Comparison of ENCODE assay signal across 27 mouse cellular contexts in the genomic region with DNA sequence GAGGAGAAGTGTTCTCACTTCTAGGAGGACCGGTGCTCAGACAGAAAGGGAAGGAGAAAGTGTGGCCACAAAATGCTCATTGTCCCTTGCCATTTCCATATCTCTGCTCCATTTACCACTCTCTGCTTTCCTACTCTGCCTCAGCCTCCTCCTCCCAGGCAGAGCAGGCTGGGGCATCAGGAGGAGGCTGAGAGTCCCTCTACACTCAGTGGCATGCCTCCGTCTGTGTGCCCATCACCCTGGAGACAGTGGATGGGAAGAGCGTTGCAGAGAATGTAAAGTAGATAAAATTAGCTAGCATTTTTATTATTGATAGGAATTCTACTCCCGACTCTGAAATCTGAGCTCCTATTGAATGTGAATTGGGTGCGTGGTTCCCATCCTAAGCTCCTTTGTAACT.
DNase-seq lines count a peak whose midpoint lies in the region; ATAC-seq and TF ChIP-seq lines count a peak whose summit lies in the region.
"Had no signal": no experiment of that assay in that cellular context is flagged by ENCODE, and none has a peak within 500 bp of the region (broad histone marks: within the 10 kb centered on the region; RNA-seq: fewer than 3 reads in every experiment).

No protein-coding gene starts in this region.

- no peak for TF ChIP-seq CTCF in forebrain, postnatal 0 days (IDR thresholded peaks at IDR 0.05; ENCODE audit: low read depth)

- H3K4me3 ChIP-seq in forebrain, postnatal 0 days (ENCODE audit: low read depth, low read length), result no peak overlapping the region
- no peak overlapping the region for H3K4me3 ChIP-seq in forebrain, embryonic 11.5 days (ENCODE audit: low read depth, low read length)
- H3K4me3 ChIP-seq in midbrain, embryonic 14.5 days (replicated peaks; ENCODE audit: low read depth, low read length), result no peak overlapping the region
- H3K4me3 ChIP-seq in midbrain, embryonic 16.5 days (ENCODE audit: low read depth, low read length), result no peak overlapping the region
- H3K4me3 ChIP-seq in hindbrain, embryonic 14.5 days (replicated peaks; ENCODE audit: low read length), result no peak overlapping the region
- H3K4me3 ChIP-seq: embryonic facial prominence, embryonic 13.5 days; forebrain, embryonic 10.5 days; limb, embryonic 13.5 days; lung, embryonic 15.5 days; megakaryocyte, embryonic 14.5 days; neural tube, embryonic 15.5 days had no signal

- 40% methylated on average over 5 of the region's 5 CpGs for WGBS in forebrain, postnatal 0 days
- 78% methylated on average over 5 of the region's 5 CpGs for WGBS in forebrain, embryonic 11.5 days
- 39% methylated on average over 5 of the region's 5 CpGs for WGBS in midbrain, embryonic 14.5 days
- WGBS in midbrain, embryonic 16.5 days, result 29% methylated on average over 5 of the region's 5 CpGs
- 36% methylated on average over 5 of the region's 5 CpGs for WGBS in hindbrain, embryonic 14.5 days

- H3K4me1 ChIP-seq in forebrain, postnatal 0 days (ENCODE audit: insufficient read depth), result no peaks in the 10 kb centered on the region; the same call in 1 of the 2 replicates
- no peaks in the 10 kb centered on the region for H3K4me1 ChIP-seq in forebrain, embryonic 11.5 days (replicated peaks; ENCODE audit: control insufficient read depth, insufficient read depth, low read length)
- H3K4me1 ChIP-seq in midbrain, embryonic 14.5 days (ENCODE audit: control insufficient read depth, insufficient read depth, low read length), result peaks cover 5% of the 10 kb centered on the region; the same call in 1 of the 2 replicates
- H3K4me1 ChIP-seq in midbrain, embryonic 16.5 days (ENCODE audit: control insufficient read depth, insufficient read depth, low read length), result no peaks in the 10 kb centered on the region
- peaks cover 13% of the 10 kb centered on the region for H3K4me1 ChIP-seq in hindbrain, embryonic 14.5 days (replicated peaks; ENCODE audit: control insufficient read depth, insufficient read depth, low read length)
- H3K4me1 ChIP-seq: embryonic facial prominence, embryonic 13.5 days; forebrain, embryonic 10.5 days; limb, embryonic 13.5 days; lung, embryonic 15.5 days; megakaryocyte, embryonic 14.5 days had no signal

- no peak for DNase-seq in forebrain, postnatal 0 days
- DNase-seq in forebrain, embryonic 11.5 days (ENCODE audit: low spot score), result no peak
- DNase-seq in midbrain, embryonic 14.5 days, result peak; percentile 44
- no peak for DNase-seq in hindbrain, embryonic 14.5 days (ENCODE audit: low spot score)
- DNase-seq in urinary bladder, postnatal 10 days (ENCODE audit: low spot score), result no peak
- DNase-seq: adrenal gland, postnatal 10 days; cerebellum, adult 11 months; cerebellum, postnatal 10 days; heart, postnatal 14 days; kidney, adult 9 months; kidney, postnatal 10 days; layer of hippocampus, adult 9-11 months; retina, postnatal 1 day; right cerebral cortex, postnatal 14 days; thymus, postnatal 4 days had no signal

- H3K27me3 ChIP-seq in forebrain, postnatal 0 days (ENCODE audit: insufficient read depth, low read length), result no peaks in the 10 kb centered on the region
- H3K27me3 ChIP-seq in forebrain, embryonic 11.5 days (ENCODE audit: control insufficient read depth, insufficient read depth, low read length), result no peaks in the 10 kb centered on the region
- no peaks in the 10 kb centered on the region for H3K27me3 ChIP-seq in midbrain, embryonic 14.5 days (ENCODE audit: control insufficient read depth, insufficient read depth, low read length)
- no peaks in the 10 kb centered on the region for H3K27me3 ChIP-seq in midbrain, embryonic 16.5 days (ENCODE audit: control insufficient read depth, insufficient read depth, low read depth, low read length)
- H3K27me3 ChIP-seq in hindbrain, embryonic 14.5 days (ENCODE audit: control insufficient read depth, insufficient read depth, low read length), result no peaks in the 10 kb centered on the region
- H3K27me3 ChIP-seq: embryonic facial prominence, embryonic 13.5 days; limb, embryonic 13.5 days; lung, embryonic 15.5 days; megakaryocyte, embryonic 14.5 days; neural tube, embryonic 15.5 days had no signal

- H3K27ac ChIP-seq in forebrain, postnatal 0 days (ENCODE audit: low read depth, low read length), result no peak overlapping the region
- H3K27ac ChIP-seq in forebrain, embryonic 11.5 days (ENCODE audit: low read depth, low read length), result no peak overlapping the region
- no peak overlapping the region for H3K27ac ChIP-seq in midbrain, embryonic 14.5 days (replicated peaks; ENCODE audit: low read depth, low read length)
- H3K27ac ChIP-seq in midbrain, embryonic 16.5 days (ENCODE audit: low read length), result no peak overlapping the region
- H3K27ac ChIP-seq in hindbrain, embryonic 14.5 days, result no peak overlapping the region
- H3K27ac ChIP-seq: embryonic facial prominence, embryonic 13.5 days; forebrain, embryonic 10.5 days; limb, embryonic 13.5 days; lung, embryonic 15.5 days; neural tube, embryonic 15.5 days had no signal

- peak; percentile 50 for ATAC-seq in forebrain, postnatal 0 days
- no peak for ATAC-seq in forebrain, embryonic 11.5 days (replicated peaks; ENCODE audit: low FRiP score)
- ATAC-seq in midbrain, embryonic 14.5 days (ENCODE audit: low FRiP score, low TSS enrichment), result no peak
- no peak for ATAC-seq in midbrain, embryonic 16.5 days
- ATAC-seq in hindbrain, embryonic 14.5 days (ENCODE audit: low FRiP score), result peak; percentile 70; the same call in 1 of the 2 replicates
- ATAC-seq in CD4-positive, CD25-positive, alpha-beta regulatory T cell, adult 4 months, result no peak
- ATAC-seq: forebrain, embryonic 16.5 days; intestine, embryonic 16.5 days; Patski had no signal

- no peaks in the 10 kb centered on the region for H3K36me3 ChIP-seq in forebrain, postnatal 0 days (ENCODE audit: insufficient read depth)
- no peaks in the 10 kb centered on the region for H3K36me3 ChIP-seq in forebrain, embryonic 11.5 days (ENCODE audit: control insufficient read depth, insufficient read depth, low read length)
- no peaks in the 10 kb centered on the region for H3K36me3 ChIP-seq in midbrain, embryonic 14.5 days (ENCODE audit: control insufficient read depth, insufficient read depth, low read length)
- H3K36me3 ChIP-seq in midbrain, embryonic 16.5 days (ENCODE audit: control insufficient read depth, insufficient read depth, low read length), result no peaks in the 10 kb centered on the region
- no peaks in the 10 kb centered on the region for H3K36me3 ChIP-seq in hindbrain, embryonic 14.5 days (replicated peaks; ENCODE audit: control insufficient read depth, insufficient read depth)
- H3K36me3 ChIP-seq: embryonic facial prominence, embryonic 13.5 days; forebrain, embryonic 10.5 days; limb, embryonic 13.5 days; lung, embryonic 15.5 days; neural tube, embryonic 15.5 days had no signal

- H3K9me3 ChIP-seq in forebrain, postnatal 0 days (ENCODE audit: low read length), result no peaks in the 10 kb centered on the region
- H3K9me3 ChIP-seq in forebrain, embryonic 11.5 days (ENCODE audit: control insufficient read depth, low read length), result no peaks in the 10 kb centered on the region
- H3K9me3 ChIP-seq in midbrain, embryonic 14.5 days (ENCODE audit: control insufficient read depth, low read length), result no peaks in the 10 kb centered on the region
- no peaks in the 10 kb centered on the region for H3K9me3 ChIP-seq in midbrain, embryonic 16.5 days (replicated peaks; ENCODE audit: control insufficient read depth, low read length, poor library complexity, severe bottlenecking)
- no peaks in the 10 kb centered on the region for H3K9me3 ChIP-seq in hindbrain, embryonic 14.5 days (ENCODE audit: control insufficient read depth, low read length)
- H3K9me3 ChIP-seq: embryonic facial prominence, embryonic 13.5 days; forebrain, embryonic 10.5 days; limb, embryonic 13.5 days; lung, embryonic 15.5 days; megakaryocyte, embryonic 14.5 days; neural tube, embryonic 15.5 days had no signal

- no peak overlapping the region for H3K9ac ChIP-seq in forebrain, postnatal 0 days
- H3K9ac ChIP-seq in forebrain, embryonic 11.5 days (ENCODE audit: low read length), result no peak overlapping the region
- no peak overlapping the region for H3K9ac ChIP-seq in midbrain, embryonic 14.5 days (replicated peaks; ENCODE audit: low read length)
- H3K9ac ChIP-seq in midbrain, embryonic 16.5 days (ENCODE audit: low read depth, low read length), result no peak overlapping the region
- H3K9ac ChIP-seq in hindbrain, embryonic 14.5 days, result no peak overlapping the region
- H3K9ac ChIP-seq: embryonic facial prominence, embryonic 13.5 days; limb, embryonic 13.5 days; lung, embryonic 15.5 days; neural tube, embryonic 15.5 days had no signal

- H3K4me2 ChIP-seq in forebrain, postnatal 0 days (ENCODE audit: low read depth), result no peak overlapping the region
- no peak overlapping the region for H3K4me2 ChIP-seq in forebrain, embryonic 11.5 days (ENCODE audit: low read depth, low read length, severe bottlenecking)
- no peak overlapping the region for H3K4me2 ChIP-seq in midbrain, embryonic 14.5 days (ENCODE audit: low read length)
- no peak overlapping the region for H3K4me2 ChIP-seq in midbrain, embryonic 16.5 days (ENCODE audit: low read length)
- H3K4me2 ChIP-seq in hindbrain, embryonic 14.5 days (replicated peaks), result no peak overlapping the region
- H3K4me2 ChIP-seq: embryonic facial prominence, embryonic 13.5 days; limb, embryonic 13.5 days; liver, embryonic 11.5 days; lung, embryonic 15.5 days; neural tube, embryonic 15.5 days had no signal

Comparison
In these comparisons a context has a peak if more than half of its experiments do, and no peak if none do; other contexts are left out.
1. ATAC-seq: peak in forebrain, postnatal 0 days (single experiment) and hindbrain, embryonic 14.5 days (single experiment); none in forebrain, embryonic 11.5 days (single experiment), midbrain, embryonic 14.5 days (single experiment), midbrain, embryonic 16.5 days (single experiment) and CD4-positive, CD25-positive, alpha-beta regulatory T cell, adult 4 months (single experiment).